Mouse (Mus musculus): Measurements from ENCODE around the gene Gclc.

The Gclc gene

DNA sequence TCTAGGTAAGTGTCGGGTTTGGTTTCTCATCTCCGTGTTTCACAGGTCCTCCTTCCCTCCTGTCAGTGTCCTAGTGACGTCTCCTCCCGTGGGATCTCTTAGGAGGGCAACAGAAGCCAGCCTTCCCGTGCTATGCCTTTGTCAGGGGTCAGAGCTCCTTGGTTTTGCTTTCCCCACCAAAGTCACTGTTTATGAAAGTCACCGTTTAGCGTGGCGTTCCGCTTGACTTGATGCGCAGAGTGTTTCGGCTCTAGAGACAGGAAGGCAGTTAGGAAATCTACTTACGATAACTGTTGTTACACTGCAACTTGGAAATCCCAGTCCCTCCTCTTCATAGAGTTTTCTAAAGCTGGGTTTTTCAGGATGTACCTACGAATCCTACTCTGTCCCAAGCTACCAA lies 28.7 kb downstream of the Gclc start:
- DNase-seq (ENCODE audit: low spot score) = no peak

DNA sequence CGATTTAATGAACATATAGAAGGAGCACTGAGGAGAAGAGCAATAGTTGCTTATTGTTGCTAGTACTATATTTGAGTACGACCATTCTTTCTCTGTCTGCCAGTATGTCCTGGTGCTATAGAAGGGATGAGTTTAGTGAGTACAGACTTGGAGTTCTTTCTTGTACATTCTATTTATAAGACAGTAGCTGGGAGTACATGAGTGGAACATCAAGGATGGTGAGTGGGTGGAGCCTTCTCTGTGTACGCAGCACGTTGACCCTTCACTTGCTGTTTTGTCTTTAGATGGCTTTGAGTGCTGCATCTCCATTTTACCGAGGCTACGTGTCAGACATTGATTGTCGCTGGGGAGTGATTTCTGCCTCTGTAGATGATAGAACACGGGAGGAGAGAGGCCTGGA lies 31.1 kb downstream of the Gclc start:
- no peak for DNase-seq (ENCODE audit: low spot score)

DNA sequence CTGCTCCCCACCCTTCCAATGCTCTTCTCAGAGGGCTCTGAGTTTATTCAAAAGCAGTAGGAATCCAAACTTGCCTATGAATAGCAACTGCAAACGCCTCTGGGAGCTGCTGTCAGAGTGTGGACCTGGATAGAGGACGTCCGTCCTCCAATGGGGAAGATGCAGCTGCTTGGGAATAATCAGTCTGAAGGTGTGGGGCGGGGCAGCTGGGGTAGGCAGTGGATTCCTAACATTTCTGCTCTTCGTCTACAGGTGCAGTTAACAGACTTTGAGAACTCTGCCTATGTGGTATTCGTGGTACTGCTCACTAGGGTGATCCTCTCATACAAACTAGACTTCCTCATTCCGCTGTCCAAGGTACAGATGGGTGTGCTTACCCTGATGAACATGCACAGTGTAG lies 33.6 kb downstream of the Gclc start:
- DNase-seq (ENCODE audit: low spot score) = no peak

DNA sequence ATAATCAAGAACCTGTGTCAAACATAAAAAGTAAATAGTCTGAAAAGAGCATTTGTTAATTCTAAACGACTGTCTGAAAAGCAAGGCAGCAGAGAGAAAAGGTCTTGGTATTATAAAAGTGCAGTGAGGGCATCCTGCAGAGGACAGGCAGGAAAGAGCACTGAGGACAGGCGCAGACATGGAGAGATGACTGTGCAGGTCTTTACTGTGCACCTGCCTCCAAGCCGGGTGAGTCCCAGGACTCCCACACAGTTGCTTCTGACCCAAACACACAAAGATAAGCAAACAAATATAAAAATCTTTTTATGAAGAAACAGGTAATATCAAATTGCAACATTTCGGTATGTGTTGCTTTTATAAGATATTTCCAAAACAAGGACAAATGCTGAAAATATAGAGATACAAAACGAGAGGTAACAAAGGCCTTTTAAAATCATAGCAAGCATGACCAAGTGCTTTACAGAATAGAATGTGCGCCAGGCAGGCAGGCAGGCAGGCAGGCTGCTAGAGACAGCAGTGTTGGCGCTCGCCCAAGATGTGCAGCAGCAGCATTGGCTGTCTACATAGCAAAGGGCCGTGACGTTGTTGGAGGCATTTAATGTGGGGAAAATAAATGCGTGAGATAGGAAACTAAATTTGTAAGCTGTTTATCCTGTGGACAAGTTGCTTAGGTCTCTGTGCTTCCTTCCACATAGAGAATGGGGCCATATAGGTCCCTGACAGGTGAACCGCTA lies 35.4 kb downstream of the Gclc start:
- DNase-seq (ENCODE audit: low spot score) = no peak

DNA sequence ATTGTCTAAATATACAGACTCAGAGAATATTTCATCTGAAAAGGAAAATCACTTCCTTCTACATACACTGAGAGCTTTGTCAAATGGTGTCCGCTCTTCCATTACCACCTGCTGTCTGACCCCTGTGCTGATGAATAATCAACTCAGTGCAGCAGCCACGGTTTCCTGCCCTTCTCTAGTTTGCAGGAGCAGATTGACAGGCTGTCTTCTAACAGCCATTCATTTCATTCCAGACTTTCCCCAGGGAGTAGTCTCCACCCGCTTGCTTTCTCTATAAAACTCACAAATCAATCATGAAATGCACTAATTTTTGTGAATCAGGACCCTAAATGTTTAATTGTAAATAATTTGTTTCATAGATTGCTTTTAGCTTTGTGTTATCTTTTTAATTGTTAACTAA lies 39.5 kb downstream of the Gclc start:
- no peak for DNase-seq (ENCODE audit: low spot score)

DNA sequence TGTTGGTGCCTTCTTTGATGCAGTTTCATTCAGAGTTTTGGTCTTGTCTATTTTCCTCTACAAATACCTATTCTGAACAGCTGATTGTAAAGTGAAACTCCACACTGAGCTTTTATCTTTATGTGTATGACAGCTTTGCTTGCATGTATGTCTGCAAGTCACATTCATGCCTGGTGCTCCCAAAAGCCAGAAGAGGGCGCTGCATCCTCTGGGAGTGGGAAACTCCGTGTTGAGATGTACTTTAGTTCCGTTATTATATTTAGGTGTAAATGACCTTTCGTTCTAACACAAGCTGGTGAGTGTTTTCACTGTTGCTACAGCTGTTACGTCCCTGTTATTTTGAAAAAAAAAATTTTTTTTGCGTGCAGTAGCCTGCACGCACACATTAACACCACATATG lies 48.1 kb downstream of the Gclc start:
- no peak for DNase-seq (ENCODE audit: low spot score)

DNA sequence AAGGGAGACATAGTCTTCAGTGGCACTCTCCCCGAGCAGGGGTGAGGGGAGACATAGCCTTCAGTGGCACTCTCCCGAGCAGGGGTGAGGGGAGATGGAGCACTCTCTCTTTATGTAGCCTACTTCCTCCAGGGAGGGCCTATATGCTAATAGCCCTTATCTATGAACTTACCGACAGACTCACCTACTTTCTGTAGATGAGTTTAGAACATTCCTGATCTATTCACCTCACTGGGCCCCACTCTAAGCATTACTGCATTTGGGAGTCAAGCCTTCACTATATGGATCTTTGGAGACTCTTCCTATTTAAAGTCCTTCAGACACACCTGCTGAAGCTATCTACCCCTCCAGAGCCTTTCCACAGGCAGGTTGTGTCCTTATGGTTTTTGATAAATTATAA lies 52.1 kb downstream of the Gclc start:
- no peak for DNase-seq (ENCODE audit: low spot score)

DNA sequence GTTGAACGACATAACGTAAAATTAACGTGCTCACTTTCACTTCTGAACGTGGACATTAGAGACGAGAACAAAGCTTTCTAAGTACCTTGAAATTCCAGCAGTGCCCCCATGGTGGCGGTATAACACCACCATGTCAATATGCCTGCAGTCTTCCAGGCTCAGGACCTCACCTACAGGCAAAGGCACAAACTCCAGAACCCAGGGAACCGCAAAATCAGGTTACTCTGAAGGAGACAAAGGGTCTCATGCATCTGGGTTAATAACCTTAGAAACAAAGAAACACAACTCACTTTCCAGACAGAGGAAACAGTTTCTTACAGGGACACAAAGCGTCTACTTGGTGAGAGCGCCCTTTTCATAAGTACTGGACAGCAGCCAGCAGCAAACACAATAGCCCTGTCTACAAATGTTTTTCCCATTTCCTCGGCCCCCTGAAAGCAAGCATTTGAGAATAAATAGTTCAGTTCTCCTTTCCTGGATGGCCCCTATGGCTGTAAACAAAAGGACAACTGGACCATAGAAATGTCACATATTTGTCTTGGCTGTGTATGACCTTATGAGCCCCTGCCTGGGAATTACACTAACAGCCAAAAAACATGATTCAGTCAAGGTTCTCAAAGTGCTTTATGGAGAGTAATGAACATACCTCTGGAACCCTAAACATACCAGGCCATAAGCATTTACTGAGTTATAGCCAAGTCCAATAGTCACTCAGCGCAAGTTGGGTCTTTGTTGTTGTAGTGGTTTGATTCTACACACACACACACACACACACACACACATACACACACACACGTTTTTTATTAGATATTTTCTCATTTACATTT lies 52.7 kb downstream of the Gclc start:
- peak; percentile 69 for DNase-seq (ENCODE audit: low spot score)

DNA sequence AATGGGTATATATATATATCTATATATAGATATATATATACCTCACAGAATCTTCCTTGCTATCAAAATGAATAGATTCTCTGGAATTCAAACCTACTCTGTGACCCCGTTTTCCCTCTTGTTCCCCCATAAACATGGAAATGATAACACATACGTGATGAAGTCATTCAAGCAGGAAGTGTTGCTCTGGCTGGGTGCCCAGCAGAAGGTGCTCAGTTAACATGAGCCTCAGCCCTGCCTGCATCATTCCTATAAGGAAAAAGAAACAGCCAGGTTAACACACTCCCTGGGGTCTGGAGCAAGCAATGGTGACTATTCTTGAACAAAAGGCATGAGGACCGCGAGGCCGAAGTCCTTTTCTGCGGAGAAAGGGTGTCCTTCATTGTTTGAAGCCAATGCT lies 54.1 kb downstream of the Gclc start:
- no peak for DNase-seq (ENCODE audit: low spot score)

DNA sequence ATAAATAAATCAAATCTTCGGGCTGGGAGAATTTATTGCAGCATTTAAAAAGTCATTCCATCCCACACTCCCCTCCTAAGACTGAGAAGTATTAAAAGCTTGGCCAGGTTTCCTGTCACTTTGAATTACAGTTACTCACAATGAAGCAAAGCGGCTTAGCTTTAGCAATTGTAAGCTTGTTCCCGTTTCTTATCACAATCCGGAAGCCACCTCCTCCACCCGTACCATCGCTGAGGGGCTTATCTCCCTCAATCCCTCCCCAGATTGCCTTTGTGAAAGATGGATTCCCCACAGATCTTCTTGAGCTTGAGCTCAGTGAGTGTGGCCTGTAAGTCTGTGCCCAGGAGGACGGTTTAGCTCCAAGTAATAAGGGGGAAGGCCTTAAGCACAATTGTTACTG lies 64.5 kb downstream of the Gclc start:
- DNase-seq (ENCODE audit: low spot score) = no peak

DNA sequence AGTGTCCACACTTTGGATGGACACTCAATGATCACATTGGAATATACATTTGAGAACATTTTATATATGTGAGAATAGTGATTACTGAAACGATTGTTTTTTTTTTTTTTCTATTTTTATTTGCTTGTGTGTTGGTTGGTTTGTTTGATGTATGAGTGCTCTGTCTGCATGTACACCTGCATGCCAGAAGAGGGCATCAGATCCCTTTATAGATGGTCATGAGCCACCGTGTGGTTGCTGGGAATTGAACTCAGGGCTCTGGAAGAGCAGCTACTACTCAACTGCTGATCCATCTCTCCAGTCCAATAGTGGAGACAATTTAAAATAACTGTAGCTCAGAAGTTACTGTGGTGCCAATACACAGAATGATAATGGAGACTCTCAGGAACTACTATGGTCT lies 65.0 kb downstream of the Gclc start:
- DNase-seq (ENCODE audit: low spot score) = no peak

DNA sequence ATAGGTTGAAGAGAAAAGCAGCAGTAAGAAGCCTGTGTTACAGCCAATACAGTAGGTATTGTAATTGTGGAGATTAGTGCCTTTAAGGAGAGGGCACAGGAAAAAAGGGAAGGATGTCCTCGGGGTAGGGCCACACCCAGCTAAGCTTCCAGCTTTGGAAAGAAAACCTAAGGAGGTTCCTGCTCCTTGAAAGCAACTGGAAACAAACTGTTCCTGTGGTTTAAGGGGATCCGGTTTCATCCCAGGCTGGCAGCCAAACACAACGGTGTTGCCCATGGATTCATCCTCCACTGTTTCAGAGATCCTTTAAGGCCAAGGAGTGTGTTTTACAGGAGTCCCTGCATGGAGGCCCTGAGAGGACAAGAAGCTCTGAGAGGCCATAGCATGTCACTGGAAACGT lies 66.5 kb downstream of the Gclc start:
- no peak for DNase-seq (ENCODE audit: low spot score)

DNA sequence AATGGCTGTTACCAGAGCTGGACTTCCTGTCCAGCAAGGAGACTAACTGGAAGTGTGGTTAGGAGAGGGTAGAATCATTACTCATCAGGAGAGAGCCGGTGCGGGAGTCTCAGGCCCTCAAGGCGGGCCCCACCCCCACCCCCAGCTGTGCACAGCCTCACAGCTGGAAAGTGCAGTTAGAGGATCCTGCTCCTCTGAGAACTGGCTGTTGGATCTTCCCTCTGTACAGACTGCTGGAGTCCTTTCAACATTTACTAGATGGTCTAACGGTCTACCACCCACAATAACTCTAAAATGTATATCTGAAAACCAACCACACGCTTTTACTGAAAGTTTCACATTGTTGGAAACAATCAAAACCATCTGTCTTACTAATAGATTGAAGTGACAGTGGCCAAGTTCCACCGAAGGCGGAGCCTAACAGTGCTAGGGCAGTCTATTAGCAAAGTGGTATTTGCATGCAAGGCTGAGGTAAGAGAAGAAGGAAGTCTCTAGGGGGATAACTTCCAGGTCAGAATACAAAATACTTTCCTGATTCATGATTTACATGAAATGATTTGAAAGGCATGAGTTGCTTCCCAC lies 71.1 kb downstream of the Gclc start:
- DNase-seq (ENCODE audit: low spot score) = no peak

DNA sequence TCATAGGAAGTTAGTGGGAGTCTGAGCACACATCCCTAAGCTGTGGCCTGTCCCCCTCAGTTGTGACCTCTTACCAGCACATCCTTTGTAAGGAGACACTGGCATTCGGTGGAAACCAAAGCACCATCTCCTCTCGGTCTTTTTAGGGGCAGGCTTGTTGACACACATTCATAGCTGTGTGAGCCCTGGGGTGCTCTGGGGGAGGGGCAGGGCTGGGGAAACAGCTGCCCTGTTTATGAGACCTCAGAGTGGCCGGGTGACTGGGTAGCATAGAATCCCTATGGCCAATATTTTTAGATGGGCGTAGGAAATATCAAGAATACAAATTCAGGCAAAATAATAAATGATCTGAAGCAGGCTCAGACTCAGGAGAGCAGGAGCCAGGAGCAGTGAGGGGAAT lies 71.9 kb downstream of the Gclc start:
- no peak for DNase-seq (ENCODE audit: low spot score)

DNA sequence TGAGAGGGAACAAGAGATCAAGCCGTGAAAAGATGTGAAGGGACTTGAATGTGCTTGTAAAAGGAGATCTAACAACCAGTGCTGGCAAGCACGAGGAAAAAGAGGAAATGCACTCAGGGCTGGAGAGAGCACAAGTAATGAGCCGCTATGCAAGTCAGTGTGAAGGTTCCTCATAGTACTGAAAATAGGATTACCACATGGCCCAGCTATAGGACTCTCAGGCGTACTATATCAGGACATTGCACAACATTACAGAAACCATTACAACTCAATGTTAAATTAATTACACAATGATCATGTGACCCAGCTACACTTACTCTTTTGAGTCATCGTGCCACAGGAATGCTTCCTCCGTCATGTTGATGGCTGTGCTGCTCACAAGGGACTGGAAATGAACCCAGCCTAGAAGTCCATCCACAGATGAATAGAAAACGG lies 74.2 kb downstream of the Gclc start:
- DNase-seq (ENCODE audit: low spot score) = no peak

DNA sequence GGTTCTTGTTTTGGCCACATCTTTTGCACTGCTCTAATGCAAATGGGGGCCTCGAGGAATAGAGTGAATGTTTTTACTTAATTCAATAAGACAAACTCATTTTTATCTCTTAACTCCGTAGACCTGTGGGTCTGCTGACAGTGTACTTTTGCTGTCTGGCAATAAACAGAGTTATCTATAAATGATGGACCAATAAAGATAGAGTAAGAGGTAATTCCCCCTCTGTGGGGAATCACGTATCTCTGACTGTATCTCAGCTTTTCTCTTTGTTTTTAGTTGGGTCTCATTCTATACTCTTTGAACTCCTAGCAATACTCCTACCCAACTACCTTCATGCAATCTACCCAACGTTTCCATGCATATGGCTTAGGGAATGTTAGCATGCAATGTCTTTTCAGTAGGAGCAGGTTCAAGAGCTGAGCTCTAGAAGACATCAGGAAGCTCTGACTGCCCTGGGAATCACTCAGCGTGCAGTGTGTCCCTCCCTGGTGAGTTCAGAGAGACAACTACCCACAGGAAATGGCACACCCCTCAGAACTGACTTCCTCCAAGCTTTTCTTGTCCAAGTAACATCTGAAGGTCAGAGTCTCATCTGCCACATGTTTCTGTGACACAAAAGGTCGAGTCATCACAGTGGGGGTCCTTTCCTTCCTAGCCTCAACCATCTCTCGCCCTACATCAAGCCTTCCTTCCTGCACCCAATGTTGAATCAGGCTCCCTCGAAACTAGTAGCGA lies 80.1 kb downstream of the Gclc start:
- no peak for DNase-seq (ENCODE audit: low spot score)

DNA sequence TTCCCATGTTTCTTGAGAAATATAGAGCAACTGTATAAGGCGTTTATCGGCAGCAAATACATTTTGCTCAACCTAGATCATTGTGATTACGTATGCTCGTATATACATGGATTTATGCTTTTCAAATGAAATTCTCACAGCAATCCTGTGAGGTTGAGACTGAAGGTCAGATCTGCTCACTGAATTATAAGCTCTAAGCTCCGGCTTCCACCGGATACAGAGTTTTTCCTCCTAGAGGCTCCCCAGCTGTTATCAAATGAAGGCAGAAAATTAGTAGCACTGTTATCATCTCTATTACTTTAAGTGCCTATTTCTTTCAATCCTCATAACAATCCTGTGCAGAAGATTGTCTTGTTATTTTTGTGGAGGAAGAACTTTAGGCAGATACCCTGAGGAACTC lies 80.8 kb downstream of the Gclc start:
- no peak for DNase-seq (ENCODE audit: low spot score)

DNA sequence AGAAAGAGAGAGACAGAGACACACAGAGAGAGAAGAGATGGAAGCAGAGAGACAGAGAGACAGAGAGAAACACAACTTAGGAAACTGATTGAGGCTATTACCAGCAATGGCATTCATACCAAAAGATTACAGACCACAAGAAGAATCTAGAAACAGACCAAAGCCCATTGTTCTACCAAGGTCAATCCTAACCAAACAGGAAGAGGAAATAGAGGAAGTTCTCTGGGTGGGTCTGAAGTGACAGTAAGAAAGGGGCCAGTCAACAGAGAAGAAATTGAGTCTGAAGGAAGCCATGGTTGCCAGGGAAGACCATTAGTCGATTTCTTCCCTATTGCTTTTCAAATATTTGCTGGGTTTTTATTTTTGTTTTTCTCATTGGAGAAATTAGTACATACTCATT lies 81.4 kb downstream of the Gclc start:
- DNase-seq (ENCODE audit: low spot score) = no peak

DNA sequence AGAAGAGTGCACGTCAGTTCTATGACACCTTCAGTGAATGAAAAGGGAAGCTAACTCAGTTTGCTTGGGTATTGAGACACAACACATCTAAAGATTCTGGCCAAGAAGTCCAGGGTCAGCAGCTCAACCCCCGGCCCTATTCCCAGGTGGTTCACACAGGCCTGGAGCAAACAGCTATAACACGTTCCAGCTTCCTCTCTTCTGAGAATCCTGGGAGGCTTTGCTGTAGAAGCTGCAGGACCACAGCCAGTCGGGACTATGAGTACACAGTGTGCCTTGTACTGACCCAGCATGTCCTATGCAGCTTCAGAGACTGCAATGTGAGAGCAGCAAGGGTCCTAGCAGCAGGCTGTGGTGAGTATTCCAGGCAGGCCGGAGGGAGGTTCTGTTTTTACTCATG lies 84.3 kb downstream of the Gclc start:
- DNase-seq (ENCODE audit: low spot score) = no peak

Measured in ovary, postnatal 10 days (tissue).